Mouse (Mus musculus) CD4-positive naive resting alpha-beta T cell, adult 76 days (primary cell): Measurements from ENCODE around the gene Tnks1bp1. TPM values are rescaled to one million over a fixed set of nuclear protein-coding genes. Genes with fewer than 3 reads are reported as not detected.

Experiments
- total RNA-seq: library from RNA; stranded (reverse); gene quantifications from one replicate; pipeline ENCODE4 v1.2.4, GENCODE M21; 2023

The Tnks1bp1 gene
- total RNA-seq, result 29.9 TPM

GRCm38 (mm10) chr2:85047596-85048167 is at the start of gene Tnks1bp1:
Tnks1bp1 (plus strand) TSS chr2:85048022.

DNA sequence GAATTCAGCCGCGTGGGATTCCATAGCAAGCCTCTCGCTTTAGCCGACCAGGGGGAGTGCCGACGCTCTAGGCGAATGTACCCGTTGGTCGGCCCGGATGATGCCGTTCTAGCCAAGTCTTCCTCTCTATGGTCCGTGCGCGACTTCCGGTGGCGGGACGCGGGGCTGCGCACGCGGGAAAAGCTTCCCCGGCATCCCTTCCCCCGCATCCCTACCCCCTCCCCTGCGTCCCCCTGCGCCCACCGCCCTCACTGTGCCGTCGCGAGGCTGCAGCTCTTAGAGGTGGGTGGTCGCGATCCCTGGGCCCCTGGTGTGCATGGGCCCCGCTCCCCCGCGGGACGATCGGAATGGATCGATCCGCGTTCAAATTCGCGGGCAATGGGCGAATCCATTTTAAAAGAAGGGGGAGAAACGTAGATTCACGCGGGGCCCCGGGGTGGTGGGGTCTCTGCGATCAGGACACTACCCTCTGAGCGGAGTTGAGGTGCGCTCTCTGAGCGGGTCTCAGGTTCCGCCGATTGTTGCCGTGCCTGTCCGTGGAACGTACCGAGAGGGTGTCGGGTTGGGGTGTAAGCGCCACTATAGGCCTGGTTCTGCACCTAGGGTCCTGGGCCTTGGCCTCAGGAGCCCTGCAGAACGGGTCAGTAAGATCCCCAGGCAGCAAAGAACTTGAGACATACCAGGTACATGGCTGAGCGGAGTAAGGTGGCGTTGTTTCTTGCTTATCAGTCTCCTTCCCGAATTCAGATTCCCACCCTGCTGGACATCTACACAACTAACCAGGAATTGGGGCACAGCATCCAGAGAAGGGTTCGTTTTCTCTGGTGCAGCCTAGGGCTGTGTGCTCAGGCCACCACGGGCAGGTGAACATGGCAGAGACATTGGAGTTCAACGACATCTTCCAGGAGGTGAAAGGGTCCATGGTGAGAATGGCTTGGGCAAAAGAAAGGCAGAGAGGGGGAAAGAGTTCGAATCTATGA is 10.5 kb upstream of the Tnks1bp1 start, which contains the start of the genes Ssrp1 and P2rx3:
Gene Ssrp1, plus strand, starts transcription at position 188 of the 980 bp plus-strand sequence.
Gene P2rx3, minus strand, starts transcription at position 416 of the 980 bp plus-strand sequence.

Other genes with a start within 250 kb of the Tnks1bp1 start
- gene Ube2l6, start 249.2 kb upstream of the Tnks1bp1 start, total RNA-seq, result 13.1 TPM
- not detected for gene Smtnl1, start 225.4 kb upstream of the Tnks1bp1 start, total RNA-seq
- gene Timm10, start 221.0 kb upstream of the Tnks1bp1 start, total RNA-seq, result 9.4 TPM
- 1.4 TPM for gene Slc43a1, start 209.2 kb upstream of the Tnks1bp1 start, total RNA-seq
- gene Rtn4rl2, start 161.3 kb upstream of the Tnks1bp1 start, total RNA-seq, result not detected
- 2.4 TPM for gene Slc43a3, start 111.4 kb upstream of the Tnks1bp1 start, total RNA-seq
- 3.1 TPM for gene Prg2, start 67.6 kb upstream of the Tnks1bp1 start, total RNA-seq
- not detected for gene Prg3, start 59.8 kb upstream of the Tnks1bp1 start, total RNA-seq
- gene Ssrp1, start 10.8 kb upstream of the Tnks1bp1 start, total RNA-seq, result 161 TPM
- gene P2rx3, start 10.6 kb upstream of the Tnks1bp1 start, total RNA-seq, result 0.88 TPM
- not detected for gene Aplnr, start 88.2 kb downstream of the Tnks1bp1 start, total RNA-seq
- gene Lrrc55, start 149.2 kb downstream of the Tnks1bp1 start, total RNA-seq, result not detected